Mouse (Mus musculus): ENCODE measurements at regions not wholly inside any gene's neighbourhood (a gene's known extent, or its start where the extent isn't known, plus 50 kb on each side); places are given as distances from the start of the nearest gene placed in this dataset.

- ATAC-seq (ENCODE audit: insufficient number of reproducible peaks, insufficient read depth, low FRiP score, low TSS enrichment, low read depth), result no peak
- WGBS, result 50% methylated on average over 7 of the region's 7 CpGs
- Histone ChIP-seq H3K4me1 (peaks cover 10% of the 10 kb centered on the region; the same call in 1 of the 2 replicates), H3K4me3 (no peak overlapping the region), H3K27me3 (no peaks in the 10 kb centered on the region), H3K36me3 (no peaks in the 10 kb centered on the region), H3K27ac (no peak overlapping the region; the same call in 1 of the 2 replicates), H3K9ac (no peak overlapping the region), H3K4me2 (no peak overlapping the region), H3K9me3 (0 out of 2 replicates have a peak, but pooled peaks cover 4% of the 10 kb centered on the region)
Observed at GRCm38 (mm10) chr2:93135324-93135723, 52.0 kb upstream of the Trp53i11 start.

GRCm38 (mm10) chr2:93133301-93133971 is 53.9 kb upstream of the Trp53i11 start:
- no peaks in the 10 kb centered on the region for H3K27me3 ChIP-seq

GRCm38 (mm10) chr2:93131825-93132623 is 55.3 kb upstream of the Trp53i11 start:
- no peak overlapping the region for H3K4me3 ChIP-seq
- ATAC-seq (ENCODE audit: insufficient number of reproducible peaks, insufficient read depth, low FRiP score, low TSS enrichment, low read depth), result no peak
- no peak overlapping the region for H3K27ac ChIP-seq
- H3K27me3 ChIP-seq, result no peaks in the 10 kb centered on the region
- WGBS, result 48% methylated on average over 9 of the region's 9 CpGs
- H3K4me1 ChIP-seq, result peaks cover 10% of the 10 kb centered on the region; the same call in 1 of the 2 replicates
- H3K4me2 ChIP-seq, result no peak overlapping the region
- no peaks in the 10 kb centered on the region for H3K36me3 ChIP-seq
- H3K9me3 ChIP-seq, result no peaks in the 10 kb centered on the region
- H3K9ac ChIP-seq, result no peak overlapping the region

More at GRCm38 (mm10) chr2:93133301-93133971, 53.9 kb upstream of the Trp53i11 start:
- no peak overlapping the region for H3K9ac ChIP-seq
- ATAC-seq (ENCODE audit: insufficient number of reproducible peaks, insufficient read depth, low FRiP score, low TSS enrichment, low read depth), result no peak
- H3K4me3 ChIP-seq, result no peak overlapping the region
- H3K36me3 ChIP-seq, result no peaks in the 10 kb centered on the region
- WGBS, result 66% methylated on average over 10 of the region's 10 CpGs
- H3K27ac ChIP-seq, result no peak overlapping the region
- H3K9me3 ChIP-seq, result no peaks in the 10 kb centered on the region
- peaks cover 10% of the 10 kb centered on the region; the same call in 1 of the 2 replicates for H3K4me1 ChIP-seq
- no peak overlapping the region for H3K4me2 ChIP-seq

- Histone ChIP-seq H3K9me3 (no peaks in the 10 kb centered on the region), H3K36me3 (no peaks in the 10 kb centered on the region), H3K4me3 (no peak overlapping the region), H3K4me2 (no peak overlapping the region), H3K9ac (no peak overlapping the region), H3K27me3 (no peaks in the 10 kb centered on the region), H3K4me1 (peaks cover 16% of the 10 kb centered on the region; the same call in 1 of the 2 replicates), H3K27ac (no peak overlapping the region)
- 81% methylated on average over 9 of the region's 9 CpGs for WGBS
- no peak for ATAC-seq (ENCODE audit: insufficient number of reproducible peaks, insufficient read depth, low FRiP score, low TSS enrichment, low read depth)
Observed at GRCm38 (mm10) chr2:93131236-93131635, 56.1 kb upstream of the Trp53i11 start.

- H3K27ac ChIP-seq, result no peak overlapping the region
- H3K9ac ChIP-seq, result no peak overlapping the region
- H3K9me3 ChIP-seq, result no peaks in the 10 kb centered on the region
- no peaks in the 10 kb centered on the region; the same call in 1 of the 2 replicates for H3K27me3 ChIP-seq
- no peaks in the 10 kb centered on the region for H3K36me3 ChIP-seq
- H3K4me2 ChIP-seq, result no peak overlapping the region
- WGBS, result 58% methylated on average over 4 of the region's 4 CpGs
- no peak overlapping the region for H3K4me3 ChIP-seq
- peaks cover 16% of the 10 kb centered on the region; the same call in 1 of the 2 replicates for H3K4me1 ChIP-seq
- no peak for ATAC-seq (ENCODE audit: insufficient number of reproducible peaks, insufficient read depth, low FRiP score, low TSS enrichment, low read depth)
Observed at GRCm38 (mm10) chr2:93129176-93129575, 58.2 kb upstream of the Trp53i11 start.

GRCm38 (mm10) chr2:93126595-93127165 is 60.7 kb upstream of the Trp53i11 start:
- peak overlapping the region; percentile 34; the same call in 1 of the 2 replicates for H3K27ac ChIP-seq
- no peak overlapping the region for H3K4me3 ChIP-seq
- 51% methylated on average over 7 of the region's 7 CpGs for WGBS
- H3K9me3 ChIP-seq, result no peaks in the 10 kb centered on the region
- H3K36me3 ChIP-seq, result no peaks in the 10 kb centered on the region
- H3K9ac ChIP-seq, result no peak overlapping the region
- H3K4me1 ChIP-seq, result peaks cover 21% of the 10 kb centered on the region; the same call in 1 of the 2 replicates
- H3K4me2 ChIP-seq, result no peak overlapping the region
- ATAC-seq (ENCODE audit: insufficient number of reproducible peaks, insufficient read depth, low FRiP score, low TSS enrichment, low read depth), result no peak
- no peaks in the 10 kb centered on the region; the same call in 1 of the 2 replicates for H3K27me3 ChIP-seq

- WGBS, result 59% methylated on average over 7 of the region's 7 CpGs
- no peaks in the 10 kb centered on the region for H3K36me3 ChIP-seq
- ATAC-seq (ENCODE audit: insufficient number of reproducible peaks, insufficient read depth, low FRiP score, low TSS enrichment, low read depth), result no peak
- H3K4me3 ChIP-seq, result no peak overlapping the region
- H3K9me3 ChIP-seq, result no peaks in the 10 kb centered on the region
- peaks cover 23% of the 10 kb centered on the region; the same call in 1 of the 2 replicates for H3K4me1 ChIP-seq
- H3K9ac ChIP-seq, result no peak overlapping the region
- H3K27me3 ChIP-seq, result no peaks in the 10 kb centered on the region; the same call in 1 of the 2 replicates
- H3K4me2 ChIP-seq, result no peak overlapping the region
- H3K27ac ChIP-seq, result no peak overlapping the region; the same call in 1 of the 2 replicates
Observed at GRCm38 (mm10) chr2:93126112-93126511, 61.2 kb upstream of the Trp53i11 start.

- 84% methylated on average over 7 of the region's 7 CpGs for WGBS
- Histone ChIP-seq H3K4me1 (peaks cover 23% of the 10 kb centered on the region; the same call in 1 of the 2 replicates), H3K4me2 (no peak overlapping the region), H3K9me3 (no peaks in the 10 kb centered on the region), H3K27me3 (no peaks in the 10 kb centered on the region; the same call in 1 of the 2 replicates), H3K9ac (no peak overlapping the region), H3K4me3 (no peak overlapping the region), H3K36me3 (no peaks in the 10 kb centered on the region), H3K27ac (no peak overlapping the region)
- ATAC-seq (ENCODE audit: insufficient number of reproducible peaks, insufficient read depth, low FRiP score, low TSS enrichment, low read depth), result no peak
Observed at GRCm38 (mm10) chr2:93124866-93125467, 62.4 kb upstream of the Trp53i11 start.

GRCm38 (mm10) chr2:93123829-93124228 is 63.5 kb upstream of the Trp53i11 start:
- Histone ChIP-seq H3K27me3 (no peaks in the 10 kb centered on the region; the same call in 1 of the 2 replicates), H3K4me1 (peaks cover 26% of the 10 kb centered on the region; the same call in 1 of the 2 replicates), H3K27ac (no peak overlapping the region), H3K9me3 (no peaks in the 10 kb centered on the region), H3K9ac (peak overlapping the region; percentile 3; the same call in 1 of the 2 replicates), H3K4me2 (no peak overlapping the region), H3K36me3 (no peaks in the 10 kb centered on the region), H3K4me3 (no peak overlapping the region)
- 68% methylated on average over 11 of the region's 11 CpGs for WGBS
- no peak for ATAC-seq (ENCODE audit: insufficient number of reproducible peaks, insufficient read depth, low FRiP score, low TSS enrichment, low read depth)

GRCm38 (mm10) chr2:93120386-93120785 is 67.0 kb upstream of the Trp53i11 start:
- Histone ChIP-seq H3K9ac (no peak overlapping the region), H3K27ac (no peak overlapping the region), H3K4me3 (no peak overlapping the region), H3K27me3 (peaks cover 4% of the 10 kb centered on the region; the same call in 1 of the 2 replicates), H3K4me2 (no peak overlapping the region), H3K9me3 (no peaks in the 10 kb centered on the region), H3K36me3 (no peaks in the 10 kb centered on the region), H3K4me1 (peaks cover 20% of the 10 kb centered on the region; the same call in 1 of the 2 replicates)
- no peak for ATAC-seq (ENCODE audit: insufficient number of reproducible peaks, insufficient read depth, low FRiP score, low TSS enrichment, low read depth)
- WGBS, result 78% methylated on average over 13 of the region's 13 CpGs

- no peak for ATAC-seq (ENCODE audit: insufficient number of reproducible peaks, insufficient read depth, low FRiP score, low TSS enrichment, low read depth)
- Histone ChIP-seq H3K4me2 (no peak overlapping the region), H3K36me3 (no peaks in the 10 kb centered on the region), H3K4me1 (peaks cover 18% of the 10 kb centered on the region; the same call in 1 of the 2 replicates), H3K27me3 (0 out of 2 replicates have a peak, but pooled peaks cover 4% of the 10 kb centered on the region), H3K27ac (no peak overlapping the region), H3K4me3 (no peak overlapping the region), H3K9me3 (no peaks in the 10 kb centered on the region), H3K9ac (no peak overlapping the region)
- WGBS, result 71% methylated on average over 8 of the region's 8 CpGs
Observed at GRCm38 (mm10) chr2:93119001-93119400, 68.3 kb upstream of the Trp53i11 start.

Measured in embryonic facial prominence, embryonic 13.5 days (tissue).